Mouse (Mus musculus) neural tube, embryonic 12.5 days (tissue): ENCODE data around the gene Prlr. TPM values are rescaled to one million over a fixed set of nuclear protein-coding genes. Genes with fewer than 3 reads are reported as not detected.
A peak's percentile ranks its signal among the peaks of the same experiment; 100 is the strongest.

ENCODE experiments used
- ATAC-seq: fragments of 200-750 bp; cut with Nextera tagmentation; 2 replicates; pipeline ENCODE4 v1.8.0; 2017; ENCODE audit warnings: low read depth, mild to moderate bottlenecking, moderate TSS enrichment, moderate library complexity; ENCODE audit not compliant: low FRiP score
- H3K27ac ChIP-seq: fragments of 300-500 bp; sonication (generic); 2 replicates; pipeline ENCODE4 v1.5.1; 2016
- H3K27me3 ChIP-seq: fragments of 300-500 bp; sonication (generic); replicated peaks from 2 replicates; pipeline ENCODE4 v1.6.1; 2016; ENCODE audit warnings: mild to moderate bottlenecking
- H3K36me3 ChIP-seq: fragments of 300-500 bp; sonication (generic); 2 replicates; pipeline ENCODE4 v1.6.1; 2016; ENCODE audit warnings: mild to moderate bottlenecking
- H3K4me1 ChIP-seq: fragments of 300-500 bp; sonication (generic); 2 replicates; pipeline ENCODE4 v1.6.1; 2016
- H3K4me2 ChIP-seq: fragments of 300-500 bp; sonication (generic); replicated peaks from 2 replicates; pipeline ENCODE4 v1.6.1; 2016; ENCODE audit warnings: mild to moderate bottlenecking
- H3K4me3 ChIP-seq: fragments of 300-500 bp; sonication (generic); 2 replicates; pipeline ENCODE4 v1.5.1; 2016
- H3K9ac ChIP-seq: fragments of 300-500 bp; sonication (generic); 2 replicates; pipeline ENCODE4 v1.6.1; 2016; ENCODE audit warnings: mild to moderate bottlenecking
- H3K9me3 ChIP-seq: fragments of 300-500 bp; sonication (generic); 2 replicates; pipeline ENCODE4 v1.6.1; 2016; ENCODE audit warnings: mild to moderate bottlenecking
- WGBS: fragments of 180-500 bp; shearing (Covaris S2); methylation state at CpG from one replicate; pipeline ENCODE4 v1.1.7; 2016; 5-methylcytosine and 5-hydroxymethylcytosine counted together
- polyA plus RNA-seq: library from polyadenylated mRNA; unstranded; fragments of >200 nt; fragmentation: Nextera tagmentation; extraction: Ambion mirVana; gene quantifications from 2 replicates; pipeline ENCODE4 v1.2.1, GENCODE M21; 2016

The Prlr gene
- 0.14 and 0.37 TPM in 2 replicates for polyA plus RNA-seq

DNA sequence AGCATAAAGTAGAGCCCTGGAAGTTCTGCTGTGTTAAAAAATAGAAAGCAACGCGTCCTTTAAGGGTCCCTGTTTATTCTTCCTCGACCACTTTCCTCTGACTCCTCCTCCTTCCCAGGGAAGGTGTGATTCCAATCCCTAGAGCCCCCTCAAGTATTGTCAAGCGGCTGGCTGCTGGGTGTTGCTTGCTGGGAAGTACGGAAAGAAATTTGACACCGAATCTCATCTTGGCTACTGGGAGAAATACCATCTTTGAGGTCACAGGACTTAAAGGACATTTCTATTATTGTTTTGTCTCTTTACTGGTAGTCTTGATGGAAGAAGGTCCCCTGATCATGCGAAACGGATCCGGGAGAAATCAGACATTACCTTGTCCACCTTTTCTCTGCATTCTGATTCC lies at the start of gene Prlr:
Gene Prlr (plus strand): TSS at position 156 of the 400 bp plus-strand sequence.
- Histone ChIP-seq H3K9me3 (no peaks in the 10 kb centered on the region), H3K9ac (no peak within 1 kb of the TSS), H3K27ac (no peak within 1 kb of the TSS), H3K4me1 (peaks cover 12% of the 10 kb centered on the region), H3K27me3 (peaks cover 11% of the 10 kb centered on the region), H3K36me3 (no peaks in the 10 kb centered on the region), H3K4me2 (peak within 1 kb of the TSS; percentile 68), H3K4me3 (peak within 1 kb of the TSS; percentile 29)
- 7% methylated on average over 9 of the region's 9 CpGs for WGBS
- no peak for ATAC-seq

GRCm38 (mm10) chr15:10133781-10134180 lies 43.3 kb upstream of the Prlr start:
- no peaks in the 10 kb centered on the region for H3K9me3 ChIP-seq
- H3K27ac ChIP-seq, result no peak overlapping the region
- no peak overlapping the region for H3K9ac ChIP-seq
- H3K4me1 ChIP-seq, result no peaks in the 10 kb centered on the region
- no peak for ATAC-seq
- no peak overlapping the region for H3K4me2 ChIP-seq
- no peak overlapping the region for H3K4me3 ChIP-seq
- H3K27me3 ChIP-seq, result no peaks in the 10 kb centered on the region
- WGBS, result 94% methylated on average over 2 of the region's 2 CpGs
- H3K36me3 ChIP-seq, result no peaks in the 10 kb centered on the region

DNA sequence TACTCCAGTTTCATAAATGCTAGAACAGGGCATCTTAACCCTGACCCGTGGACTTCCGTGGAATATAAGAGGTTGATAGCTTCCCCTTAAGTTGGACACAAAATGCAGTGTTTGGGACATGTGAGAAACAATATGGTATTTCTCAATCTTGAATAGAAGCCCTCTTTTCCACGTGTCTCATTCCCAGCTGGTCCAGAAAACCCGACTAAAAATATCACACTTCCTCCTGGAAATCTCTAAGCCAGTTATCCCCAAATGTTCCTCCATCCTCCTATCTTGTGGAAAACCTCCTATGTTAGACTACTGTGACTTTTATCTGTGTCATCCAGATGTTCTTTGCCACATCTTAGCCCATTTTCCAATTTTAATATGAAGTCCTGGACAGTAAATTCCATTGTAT lies 42.1 kb upstream of the Prlr start:
- Histone ChIP-seq H3K36me3 (no peaks in the 10 kb centered on the region), H3K27me3 (no peaks in the 10 kb centered on the region), H3K4me1 (no peaks in the 10 kb centered on the region), H3K4me3 (no peak overlapping the region), H3K4me2 (no peak overlapping the region), H3K27ac (no peak overlapping the region), H3K9me3 (no peaks in the 10 kb centered on the region), H3K9ac (no peak overlapping the region)
- 81% methylated on average over 4 of the region's 4 CpGs for WGBS
- no peak for ATAC-seq

GRCm38 (mm10) chr15:10144520-10144919 lies 32.5 kb upstream of the Prlr start:
- 88% methylated on average over 5 of the region's 5 CpGs for WGBS
- Histone ChIP-seq H3K9ac (no peak overlapping the region), H3K27ac (no peak overlapping the region), H3K4me3 (no peak overlapping the region), H3K9me3 (no peaks in the 10 kb centered on the region), H3K4me2 (no peak overlapping the region), H3K4me1 (no peaks in the 10 kb centered on the region), H3K36me3 (no peaks in the 10 kb centered on the region), H3K27me3 (no peaks in the 10 kb centered on the region)
- no peak for ATAC-seq

DNA sequence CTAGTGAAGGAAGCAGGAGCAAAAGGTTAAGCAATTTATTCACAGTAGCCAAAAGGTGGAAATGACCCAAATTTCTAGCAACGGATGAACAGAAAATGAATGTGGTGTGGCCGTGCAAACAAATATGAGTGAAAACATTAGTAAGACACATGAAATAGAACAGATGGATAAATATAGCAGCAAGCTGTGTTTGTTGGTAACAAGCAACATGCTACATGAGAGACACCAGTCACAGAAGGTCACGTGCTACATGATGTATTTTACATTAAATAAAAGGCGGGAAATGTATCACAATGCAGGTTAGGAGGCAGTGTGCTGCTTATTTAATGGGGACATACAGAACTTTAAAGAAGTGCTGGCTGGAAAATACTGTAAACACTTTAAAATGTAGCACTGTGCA lies 28.8 kb upstream of the Prlr start:
- Histone ChIP-seq H3K36me3 (no peaks in the 10 kb centered on the region), H3K9me3 (no peaks in the 10 kb centered on the region), H3K27me3 (no peaks in the 10 kb centered on the region), H3K4me3 (no peak overlapping the region), H3K4me1 (no peaks in the 10 kb centered on the region), H3K9ac (no peak overlapping the region), H3K4me2 (no peak overlapping the region), H3K27ac (no peak overlapping the region)
- no peak for ATAC-seq
- WGBS, result 93% methylated on average over 4 of the region's 4 CpGs

DNA sequence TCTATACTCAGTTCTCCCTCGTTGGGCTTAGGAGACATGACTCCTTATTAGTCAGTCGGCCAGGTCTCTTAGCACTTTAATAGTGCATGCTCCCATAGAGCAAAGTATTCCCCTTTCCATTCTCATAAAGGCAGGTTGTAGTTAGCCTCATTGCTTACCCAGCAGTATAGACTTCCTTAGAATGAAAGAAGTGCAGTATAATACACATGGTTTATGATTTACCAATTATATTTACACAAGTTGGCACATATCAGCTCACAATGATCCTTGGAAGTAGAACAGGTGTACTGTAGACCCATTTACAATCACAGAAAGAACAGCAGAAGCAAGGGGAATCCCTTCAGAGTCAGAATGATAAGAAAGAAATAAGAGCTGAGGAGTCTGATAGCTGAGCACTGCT lies 16.4 kb upstream of the Prlr start:
- Histone ChIP-seq H3K4me2 (no peak overlapping the region), H3K4me1 (no peaks in the 10 kb centered on the region), H3K36me3 (no peaks in the 10 kb centered on the region), H3K27me3 (no peaks in the 10 kb centered on the region), H3K9me3 (no peaks in the 10 kb centered on the region), H3K4me3 (no peak overlapping the region), H3K9ac (no peak overlapping the region), H3K27ac (no peak overlapping the region)
- ATAC-seq, result no peak
- WGBS, result 90% methylated on average over 2 of the region's 2 CpGs

GRCm38 (mm10) chr15:10175078-10175477 lies 2.0 kb upstream of the Prlr start:
- no peak for ATAC-seq
- H3K9me3 ChIP-seq, result no peaks in the 10 kb centered on the region
- H3K9ac ChIP-seq, result no peak overlapping the region
- no peak overlapping the region for H3K4me2 ChIP-seq
- H3K27ac ChIP-seq, result no peak overlapping the region
- WGBS, result 79% methylated on average over 6 of the region's 6 CpGs
- peaks cover 11% of the 10 kb centered on the region for H3K27me3 ChIP-seq
- no peak overlapping the region for H3K4me3 ChIP-seq
- peaks cover 12% of the 10 kb centered on the region for H3K4me1 ChIP-seq
- no peaks in the 10 kb centered on the region for H3K36me3 ChIP-seq

GRCm38 (mm10) chr15:10175656-10176055 lies 1.4 kb upstream of the Prlr start:
- no peak overlapping the region for H3K9ac ChIP-seq
- 68% methylated on average over 7 of the region's 7 CpGs for WGBS

GRCm38 (mm10) chr15:10177519-10178130 lies 587 bp downstream of the Prlr start:
- Histone ChIP-seq H3K9ac (no peak overlapping the region), H3K9me3 (no peaks in the 10 kb centered on the region), H3K4me1 (peaks cover 12% of the 10 kb centered on the region), H3K4me2 (peak overlapping the region; percentile 68), H3K27ac (no peak overlapping the region), H3K27me3 (peaks cover 11% of the 10 kb centered on the region), H3K4me3 (peak overlapping the region; percentile 29), H3K36me3 (no peaks in the 10 kb centered on the region)
- 1% methylated on average over 30 of the region's 30 CpGs for WGBS
- ATAC-seq, result peak; percentile 55

More at GRCm38 (mm10) chr15:10175656-10176055, 1.4 kb upstream of the Prlr start:
- Histone ChIP-seq H3K4me3 (no peak overlapping the region), H3K36me3 (no peaks in the 10 kb centered on the region), H3K4me1 (peaks cover 12% of the 10 kb centered on the region), H3K4me2 (no peak overlapping the region), H3K27me3 (peaks cover 11% of the 10 kb centered on the region), H3K27ac (no peak overlapping the region), H3K9me3 (no peaks in the 10 kb centered on the region)
- no peak for ATAC-seq

DNA sequence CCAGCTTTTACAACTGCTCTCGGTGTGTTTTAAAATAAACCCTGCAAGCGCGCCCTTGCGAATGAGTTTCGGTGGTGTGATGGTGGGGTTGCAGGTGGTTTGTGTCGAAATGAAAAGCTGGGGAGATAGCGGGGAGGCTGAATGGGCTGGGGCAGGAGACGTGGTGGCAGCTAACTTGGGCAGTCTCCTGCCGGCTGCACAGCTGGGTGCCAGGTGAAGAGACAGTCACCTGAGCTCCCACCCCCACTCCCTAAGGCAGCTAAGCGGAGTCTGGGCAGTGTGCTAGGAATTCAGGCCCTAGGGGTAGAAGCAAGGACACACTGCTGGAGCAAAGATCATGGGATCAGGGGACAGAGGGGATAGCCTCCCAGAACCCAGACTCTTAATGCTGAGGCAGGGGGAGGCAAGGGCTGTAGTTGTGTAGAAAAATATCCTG lies 1.1 kb downstream of the Prlr start:
- whole genome bisulfite sequencing, result 8% methylated on average over 10 of the region's 10 CpGs
- ATAC-seq, result peak; percentile 34; the same call in 1 of the 2 replicates
- no peak overlapping the region for H3K9ac ChIP-seq

GRCm38 (mm10) chr15:10180694-10181093 lies 3.7 kb downstream of the Prlr start:
- Histone ChIP-seq H3K4me2 (no peak overlapping the region), H3K4me3 (no peak overlapping the region), H3K4me1 (peaks cover 12% of the 10 kb centered on the region), H3K9me3 (no peaks in the 10 kb centered on the region), H3K36me3 (no peaks in the 10 kb centered on the region), H3K27ac (no peak overlapping the region), H3K27me3 (peaks cover 11% of the 10 kb centered on the region), H3K9ac (no peak overlapping the region)
- no peak for ATAC-seq
- WGBS, result 92% methylated on average over 4 of the region's 4 CpGs

More for the DNA sequence above, 1.1 kb downstream of the Prlr start:
- Histone ChIP-seq H3K27ac (no peak overlapping the region), H3K4me2 (peak overlapping the region; percentile 68), H3K9me3 (no peaks in the 10 kb centered on the region), H3K36me3 (no peaks in the 10 kb centered on the region), H3K27me3 (peaks cover 11% of the 10 kb centered on the region), H3K4me1 (peaks cover 12% of the 10 kb centered on the region), H3K4me3 (peak overlapping the region; percentile 29)

DNA sequence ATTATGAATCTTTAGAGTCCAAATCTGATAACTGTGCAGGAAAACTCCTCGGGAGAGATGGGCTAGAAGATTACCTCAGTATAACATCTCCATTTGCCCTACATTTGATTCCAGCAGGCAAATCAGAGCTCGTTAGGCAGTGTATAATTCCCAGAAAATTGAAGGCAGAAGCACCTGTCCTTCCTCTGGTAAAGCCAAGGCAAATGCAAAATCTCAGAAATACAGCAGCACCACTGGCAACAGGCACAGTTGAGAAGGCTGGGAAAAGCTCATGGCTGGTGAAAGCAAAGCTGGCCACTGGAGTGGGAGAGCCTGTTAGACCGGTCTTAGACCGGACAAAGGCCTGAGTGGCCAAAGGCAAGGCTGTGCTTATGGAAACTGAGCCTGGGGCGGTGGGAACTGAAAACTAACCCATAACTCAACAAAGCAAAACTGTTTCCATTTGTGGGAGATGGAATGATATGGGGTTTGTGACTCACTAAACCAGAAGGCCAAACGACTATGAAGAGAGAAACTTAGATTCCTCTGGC lies 15.1 kb downstream of the Prlr start:
- WGBS, result 92% methylated on average over 6 of the region's 6 CpGs
- Histone ChIP-seq H3K36me3 (no peaks in the 10 kb centered on the region), H3K4me3 (no peak overlapping the region), H3K9me3 (no peaks in the 10 kb centered on the region), H3K4me2 (no peak overlapping the region), H3K27me3 (no peaks in the 10 kb centered on the region), H3K4me1 (no peaks in the 10 kb centered on the region), H3K27ac (no peak overlapping the region), H3K9ac (no peak overlapping the region)
- no peak for ATAC-seq

GRCm38 (mm10) chr15:10200991-10201390 lies 24.0 kb downstream of the Prlr start:
- Histone ChIP-seq H3K9me3 (no peaks in the 10 kb centered on the region), H3K9ac (no peak overlapping the region), H3K27ac (no peak overlapping the region), H3K4me1 (no peaks in the 10 kb centered on the region), H3K27me3 (no peaks in the 10 kb centered on the region), H3K4me2 (no peak overlapping the region), H3K36me3 (no peaks in the 10 kb centered on the region), H3K4me3 (no peak overlapping the region)
- ATAC-seq, result no peak
- 87% methylated on average over 5 of the region's 5 CpGs for WGBS
